ENCODE assay signal across 15 mouse cellular contexts in genomic region chr2:41228194-41228847, GRCm38 (mm10).
A peak's percentile ranks its signal among the peaks of the same experiment; 100 is the strongest.
DNase-seq lines count a peak whose midpoint lies in the region; ATAC-seq and TF ChIP-seq lines count a peak whose summit lies in the region.
"Had no signal": no experiment of that assay in that cellular context is flagged by ENCODE, and none has a peak within 500 bp of the region (broad histone marks: within the 10 kb centered on the region; RNA-seq: fewer than 3 reads in every experiment).

No protein-coding gene starts in this region.

- no peaks in the 10 kb centered on the region for H3K27me3 ChIP-seq in forebrain, postnatal 0 days (ENCODE audit: insufficient read depth, low read length)
- H3K27me3 ChIP-seq in midbrain, embryonic 13.5 days: no peaks in the 10 kb centered on the region
- H3K27me3 ChIP-seq: limb, embryonic 15.5 days had no signal

- no peak overlapping the region for H3K27ac ChIP-seq in forebrain, postnatal 0 days (ENCODE audit: low read depth, low read length)
- no peak overlapping the region for H3K27ac ChIP-seq in midbrain, embryonic 13.5 days
- H3K27ac ChIP-seq: heart, adult 2 months; limb, embryonic 15.5 days had no signal

- TF ChIP-seq CTCF in brain, embryonic 14.5 days (IDR thresholded peaks at IDR 0.05; ENCODE audit: borderline replicate concordance, extremely low read depth, insufficient read depth, insufficient read length): no peak
- TF ChIP-seq CTCF in forebrain, postnatal 0 days (IDR thresholded peaks at IDR 0.05; ENCODE audit: low read depth): no peak

- TF ChIP-seq POLR2A in brain, embryonic 14.5 days (IDR thresholded peaks at IDR 0.05; ENCODE audit: borderline replicate concordance, extremely low read depth, insufficient read depth, insufficient read length, poor library complexity, severe bottlenecking): no peak

- peak; percentile 6 for DNase-seq in R1 (ENCODE audit: low read depth, low spot score)
- peak; percentile 55 for DNase-seq in brain, embryonic 14.5 days (ENCODE audit: low read depth)
- DNase-seq in forebrain, postnatal 0 days: peak; percentile 2
- no peak for DNase-seq in heart, adult 9 months (ENCODE audit: low spot score in 2 of 2)
- no peak for DNase-seq in urinary bladder, postnatal 36 days (ENCODE audit: low spot score in 2 of 2)
- DNase-seq in adrenal gland, postnatal 36 days: no peak
- no peak for DNase-seq in adrenal gland, postnatal 4 days (ENCODE audit: low spot score in 2 of 2)
- DNase-seq: cerebellum, adult 2 months; heart, adult 2 months; liver, postnatal 0 days; lung, postnatal 36 days; thymus, postnatal 4 days had no signal

- no peak overlapping the region for H3K4me3 ChIP-seq in forebrain, postnatal 0 days (ENCODE audit: low read depth, low read length)
- H3K4me3 ChIP-seq in midbrain, embryonic 13.5 days (replicated peaks): no peak overlapping the region
- H3K4me3 ChIP-seq: heart, adult 2 months; limb, embryonic 15.5 days had no signal

- H3K36me3 ChIP-seq in forebrain, postnatal 0 days (ENCODE audit: insufficient read depth): no peaks in the 10 kb centered on the region
- no peaks in the 10 kb centered on the region for H3K36me3 ChIP-seq in midbrain, embryonic 13.5 days
- H3K36me3 ChIP-seq: limb, embryonic 15.5 days had no signal

- ATAC-seq in forebrain, postnatal 0 days: peak; percentile 58
- ATAC-seq in midbrain, embryonic 13.5 days: peak; percentile 81
- ATAC-seq: inflammation-experienced regulatory T-cells, adult 6 months; liver, postnatal 0 days had no signal

- no peak overlapping the region for H3K9ac ChIP-seq in forebrain, postnatal 0 days
- no peak overlapping the region for H3K9ac ChIP-seq in midbrain, embryonic 13.5 days (replicated peaks)
- H3K9ac ChIP-seq: limb, embryonic 15.5 days; liver, postnatal 0 days had no signal

- no peaks in the 10 kb centered on the region for H3K4me1 ChIP-seq in forebrain, postnatal 0 days (ENCODE audit: insufficient read depth)
- 0 out of 2 replicates have a peak, but pooled peaks cover 2% of the 10 kb centered on the region for H3K4me1 ChIP-seq in midbrain, embryonic 13.5 days (replicated peaks)
- H3K4me1 ChIP-seq: limb, embryonic 15.5 days had no signal

- no peak overlapping the region for H3K4me2 ChIP-seq in forebrain, postnatal 0 days (ENCODE audit: low read depth)
- H3K4me2 ChIP-seq in midbrain, embryonic 13.5 days (replicated peaks): no peak overlapping the region
- H3K4me2 ChIP-seq: limb, embryonic 15.5 days had no signal

- no peaks in the 10 kb centered on the region for H3K9me3 ChIP-seq in forebrain, postnatal 0 days (ENCODE audit: low read length)
- H3K9me3 ChIP-seq in midbrain, embryonic 13.5 days: no peaks in the 10 kb centered on the region
- H3K9me3 ChIP-seq: limb, embryonic 15.5 days had no signal

- 42% methylated on average over 3 of the region's 3 CpGs for WGBS in forebrain, postnatal 0 days
- WGBS in midbrain, embryonic 13.5 days: 31% methylated on average over 3 of the region's 3 CpGs

Comparison
In these comparisons a context has a peak if more than half of its experiments do, and no peak if none do; other contexts are left out.
1. DNase-seq: peak in R1 (single experiment), brain, embryonic 14.5 days (single experiment) and forebrain, postnatal 0 days (single experiment); none in heart, adult 9 months (0 of 2), urinary bladder, postnatal 36 days (0 of 2), adrenal gland, postnatal 36 days (0 of 2) and adrenal gland, postnatal 4 days (0 of 2).